Mouse (Mus musculus) erythroblast, embryonic 14.5 days (primary cell): ENCODE results near the gene Syngr3.

Source experiments
- GATA1 ChIP-seq: IDR thresholded peaks from 2 replicates; pipeline ENCODE4 v1.6.1; 2012; ENCODE audit warnings: low read length, inconsistent platforms, mixed read lengths
- TAL1 ChIP-seq: IDR thresholded peaks from 3 replicates; pipeline ENCODE4 v1.6.1; 2012; ENCODE audit warnings: low read length, inconsistent platforms, mixed read lengths

GRCm38 (mm10) chr17:24644875-24645721 is 44.7 kb downstream of the Syngr3 start:
- TF ChIP-seq GATA1: no peak
- TF ChIP-seq TAL1: no peak
